Mouse (Mus musculus): ENCODE measurements at regions not wholly inside any gene's neighbourhood (a gene's known extent, or its start where the extent isn't known, plus 50 kb on each side); places are given as distances from the start of the nearest gene placed in this dataset.

- in situ Hi-C loops (cut with MboI, MseI) = no loop called here
These were observed 105.1 kb downstream of the Rpl14 start for GRCm38 (mm10) chr9:120676301-120676700.

GRCm38 (mm10) chr9:120676771-120677170 is 105.5 kb downstream of the Rpl14 start:
- in situ Hi-C loops (cut with MboI, MseI) = no loop called here

- in situ Hi-C loops (cut with MboI, MseI) = no loop called here
These were observed 106.0 kb downstream of the Rpl14 start for GRCm38 (mm10) chr9:120677216-120677615.

GRCm38 (mm10) chr9:120679822-120680426 is 108.7 kb downstream of the Rpl14 start:
- in situ Hi-C loops (cut with MboI, MseI) = no loop called here

GRCm38 (mm10) chr9:120681404-120681803 is 110.2 kb downstream of the Rpl14 start:
- in situ Hi-C loops (cut with MboI, MseI) = no loop called here

GRCm38 (mm10) chr9:120685961-120686360 is 114.7 kb downstream of the Rpl14 start:
- in situ Hi-C loops (cut with MboI, MseI) = no loop called here

GRCm38 (mm10) chr9:120689025-120689424 is 117.8 kb downstream of the Rpl14 start:
- in situ Hi-C loops (cut with MboI, MseI) = no loop called here

- in situ Hi-C loops (cut with MboI, MseI) = no loop called here
These were observed 119.3 kb downstream of the Rpl14 start for GRCm38 (mm10) chr9:120690510-120690909.

- in situ Hi-C loops (cut with MboI, MseI) = no loop called here
These were observed 120.0 kb downstream of the Rpl14 start for GRCm38 (mm10) chr9:120690961-120691941.

GRCm38 (mm10) chr9:120691971-120692401 is 120.7 kb downstream of the Rpl14 start:
- in situ Hi-C loops (cut with MboI, MseI) = no loop called here

GRCm38 (mm10) chr9:120694457-120694856 is 123.2 kb downstream of the Rpl14 start:
- in situ Hi-C loops (cut with MboI, MseI) = no loop called here

- in situ Hi-C loops (cut with MboI, MseI) = no loop called here
These were observed 124.7 kb downstream of the Rpl14 start for GRCm38 (mm10) chr9:120695966-120696365.

GRCm38 (mm10) chr9:120697749-120698148 is 126.5 kb downstream of the Rpl14 start:
- in situ Hi-C loops (cut with MboI, MseI) = no loop called here

- in situ Hi-C loops (cut with MboI, MseI) = no loop called here
These were observed 128.5 kb downstream of the Rpl14 start for GRCm38 (mm10) chr9:120699781-120700180.

GRCm38 (mm10) chr9:120702836-120703235 is 131.6 kb downstream of the Rpl14 start:
- in situ Hi-C loops (cut with MboI, MseI) = no loop called here

GRCm38 (mm10) chr9:120703291-120703930 is 132.2 kb downstream of the Rpl14 start:
- in situ Hi-C loops (cut with MboI, MseI) = no loop called here

GRCm38 (mm10) chr9:120706562-120707198 is 135.4 kb downstream of the Rpl14 start:
- in situ Hi-C loops (cut with MboI, MseI) = no loop called here

- in situ Hi-C loops (cut with MboI, MseI) = no loop called here
These were observed 137.3 kb downstream of the Rpl14 start for GRCm38 (mm10) chr9:120708507-120708906.

GRCm38 (mm10) chr9:120709146-120709655 is 138.0 kb downstream of the Rpl14 start:
- in situ Hi-C loops (cut with MboI, MseI) = no loop called here

GRCm38 (mm10) chr9:120712987-120713386 is 141.7 kb downstream of the Rpl14 start:
- in situ Hi-C loops (cut with MboI, MseI) = no loop called here

GRCm38 (mm10) chr9:120715665-120716121 is 144.4 kb downstream of the Rpl14 start:
- in situ Hi-C loops (cut with MboI, MseI) = no loop called here
